Mouse (Mus musculus) lung, adult 2 months (tissue): ENCODE measurements around the gene Casp2.

ENCODE experiments used
- CTCF ChIP-seq: fragments of 200-500 bp; IDR thresholded peaks from 2 replicates; pipeline ENCODE4 v1.5.1; 2011; ENCODE audit warnings: mild to moderate bottlenecking, low read length, control low read depth; ENCODE audit not compliant: insufficient read depth
- POLR2A ChIP-seq: fragments of 200-500 bp; IDR thresholded peaks from 2 replicates; pipeline ENCODE4 v1.6.1; 2011; ENCODE audit warnings: low read depth, mild to moderate bottlenecking, control low read depth, low read length, borderline replicate concordance; ENCODE audit errors: extremely low read depth

- no peak for TF ChIP-seq CTCF
- TF ChIP-seq POLR2A, result no peak
These were observed 17.6 kb upstream of the Casp2 start for GRCm38 (mm10) chr6:42247173-42247572.
